Mouse (Mus musculus) heart, adult 2 months (tissue): Measurements from ENCODE around the gene Iffo2. TPM values are rescaled to one million over a fixed set of nuclear protein-coding genes. Genes with fewer than 3 reads are reported as not detected.
A peak's percentile ranks its signal among the peaks of the same experiment; 100 is the strongest.

Experiments used
- DNase-seq, 2 experiments: peaks; one replicate each; pipeline ENCODE4 v3.0.0; 2021
- H3K27ac ChIP-seq: fragments of 200-600 bp; 2 replicates; pipeline ENCODE4 v1.8.1; 2022
- H3K27me3 ChIP-seq: fragments of 200-500 bp; 2 replicates; pipeline ENCODE4 v1.6.1; 2012; ENCODE audit warnings: mild to moderate bottlenecking, low read length, inconsistent platforms, mixed read lengths; ENCODE audit not compliant: control insufficient read depth, insufficient read depth
- H3K36me3 ChIP-seq: fragments of 200-500 bp; 2 replicates; pipeline ENCODE4 v1.6.1; 2012; ENCODE audit warnings: low read length, inconsistent platforms; ENCODE audit not compliant: control insufficient read depth, insufficient read depth
- H3K4me1 ChIP-seq: fragments of 200-500 bp; 2 replicates; pipeline ENCODE4 v1.6.1; 2011; ENCODE audit warnings: low read length; ENCODE audit not compliant: control insufficient read depth, insufficient read depth
- H3K4me3 ChIP-seq: fragments of 200-600 bp; 2 replicates; pipeline ENCODE4 v1.8.1; 2022
- H3K79me2 ChIP-seq: fragments of 200-500 bp; replicated peaks from 2 replicates; pipeline ENCODE4 v1.6.1; 2012; ENCODE audit warnings: mild to moderate bottlenecking, inconsistent platforms, low read length, moderate library complexity, mixed read lengths; ENCODE audit not compliant: control insufficient read depth, insufficient read depth
- H3K9ac ChIP-seq: fragments of 200-500 bp; 2 replicates; pipeline ENCODE4 v1.6.1; 2012; ENCODE audit warnings: low read depth, mild to moderate bottlenecking, control low read depth, inconsistent platforms, low read length, mixed read lengths
- CTCF ChIP-seq: fragments of 200-600 bp; IDR thresholded peaks from 2 replicates; pipeline ENCODE4 v1.8.1; 2022; ENCODE audit warnings: antibody characterized with exemption, mild to moderate bottlenecking, moderate library complexity
- EP300 ChIP-seq: fragments of 200-500 bp; IDR thresholded peaks from 2 replicates; pipeline ENCODE4 v1.6.1; 2011; ENCODE audit warnings: low read depth, low read length, control low read depth; ENCODE audit not compliant: insufficient read depth
- POLR2A ChIP-seq: fragments of 200-500 bp; IDR thresholded peaks from 2 replicates; pipeline ENCODE4 v1.6.1; 2011; ENCODE audit warnings: mild to moderate bottlenecking, low read depth, low read length, control low read depth; ENCODE audit not compliant: insufficient read depth
- WGBS: fragments of 180-500 bp; shearing (Covaris S2); methylation state at CpG from one replicate; pipeline ENCODE4 v1.1.7; 2018; 5-methylcytosine and 5-hydroxymethylcytosine counted together
- intact Hi-C: fragments of 180-260 bp; cut with DNase I; formaldehyde crosslinking; loops from one replicate; pipeline ENCODE4 v1.15.1; 2025
- polyA plus RNA-seq: library from polyadenylated mRNA; depleted of rRNA; stranded (reverse); fragments of >200 nt; gene quantifications from 2 replicates; pipeline ENCODE4 v1.2.3, GENCODE M21; 2012
- total RNA-seq, 2 experiments: library from RNA; stranded (reverse); gene quantifications; 2 replicates each; pipeline ENCODE4 v1.2.3; 2021

Iffo2 gene
- total and polyA plus RNA-seq, 3 experiments, result 3.1 to 5.0 (median 4.9) TPM

GRCm38 (mm10) chr4:139574799-139575672 lies 44.7 kb downstream of the Iffo2 start:
- Histone ChIP-seq H3K79me2 (peaks cover 9% of the 10 kb centered on the region), H3K4me3 (peak overlapping the region; percentile 92), H3K9ac (peak overlapping the region; percentile 89), H3K27me3 (no peaks in the 10 kb centered on the region), H3K4me1 (peaks cover 23% of the 10 kb centered on the region), H3K27ac (peak overlapping the region; percentile 86), H3K36me3 (no peaks in the 10 kb centered on the region)
- DNase-seq, result no peak
- WGBS, result 1% methylated on average over 111 of the region's 111 CpGs
- TF ChIP-seq POLR2A (no peak), EP300 (no peak), CTCF (peak; percentile 30)
- intact Hi-C loops, result loop anchor here (2.0 kb wide), 1 partner anchor 36 kb away; no protein-coding TSS in a partner anchor

- no peak for DNase-seq
- intact Hi-C loops, result loop anchor here (2.0 kb wide), 1 partner anchor 35 kb away; no protein-coding TSS in a partner anchor
- Histone ChIP-seq H3K4me3 (peak overlapping the region; percentile 92), H3K79me2 (peaks cover 9% of the 10 kb centered on the region), H3K9ac (peak overlapping the region; percentile 89), H3K36me3 (no peaks in the 10 kb centered on the region), H3K27ac (peak overlapping the region; percentile 86), H3K4me1 (peaks cover 23% of the 10 kb centered on the region), H3K27me3 (no peaks in the 10 kb centered on the region)
- TF ChIP-seq CTCF, result no peak
- no peak for TF ChIP-seq POLR2A
- no peak for TF ChIP-seq EP300
- WGBS, result 6% methylated on average over 14 of the region's 14 CpGs
Measured at GRCm38 (mm10) chr4:139575673-139576003, 45.3 kb downstream of the Iffo2 start.

- H3K4me3 ChIP-seq, result peak overlapping the region; percentile 92
- H3K4me1 ChIP-seq, result peaks cover 26% of the 10 kb centered on the region
- no peak for TF ChIP-seq CTCF
- TF ChIP-seq POLR2A, result no peak
- TF ChIP-seq EP300, result no peak
- H3K36me3 ChIP-seq, result no peaks in the 10 kb centered on the region
- WGBS, result 37% methylated on average over 14 of the region's 14 CpGs
- H3K27me3 ChIP-seq, result no peaks in the 10 kb centered on the region
- H3K9ac ChIP-seq, result peak overlapping the region; percentile 43
- H3K27ac ChIP-seq, result no peak overlapping the region; the same call in 1 of the 2 replicates
- peak in 1 of 2 experiments; percentile 21 for DNase-seq
- intact Hi-C loops, result no loop called here
- H3K79me2 ChIP-seq, result peaks cover 9% of the 10 kb centered on the region
Measured at GRCm38 (mm10) chr4:139576251-139576880, 46.0 kb downstream of the Iffo2 start.

- peaks cover 32% of the 10 kb centered on the region for H3K4me1 ChIP-seq
- no peak overlapping the region for H3K9ac ChIP-seq
- 47% methylated on average over 7 of the region's 7 CpGs for WGBS
- H3K79me2 ChIP-seq, result peaks cover 9% of the 10 kb centered on the region
- DNase-seq, result no peak
- H3K27me3 ChIP-seq, result no peaks in the 10 kb centered on the region
- intact Hi-C loops, result no loop called here
- H3K4me3 ChIP-seq, result peak overlapping the region; percentile 92
- H3K36me3 ChIP-seq, result no peaks in the 10 kb centered on the region
- H3K27ac ChIP-seq, result no peak overlapping the region
- no peak for TF ChIP-seq CTCF
- TF ChIP-seq POLR2A, result no peak
- TF ChIP-seq EP300, result no peak
Measured at GRCm38 (mm10) chr4:139577006-139577405, 46.7 kb downstream of the Iffo2 start.

- intact Hi-C loops, result no loop called here
- peaks cover 9% of the 10 kb centered on the region for H3K79me2 ChIP-seq
- no peak for TF ChIP-seq CTCF
- no peak for TF ChIP-seq EP300
- TF ChIP-seq POLR2A, result no peak
- no peaks in the 10 kb centered on the region for H3K36me3 ChIP-seq
- H3K4me3 ChIP-seq, result no peak overlapping the region
- no peak for DNase-seq
- H3K9ac ChIP-seq, result no peak overlapping the region
- H3K27me3 ChIP-seq, result no peaks in the 10 kb centered on the region
- WGBS, result 67% methylated on average over 8 of the region's 8 CpGs
- H3K4me1 ChIP-seq, result peaks cover 33% of the 10 kb centered on the region
- no peak overlapping the region; the same call in 1 of the 2 replicates for H3K27ac ChIP-seq
Measured at GRCm38 (mm10) chr4:139578389-139578788, 48.0 kb downstream of the Iffo2 start.

- DNase-seq, result peak in 1 of 2 experiments; percentile 44
- TF ChIP-seq POLR2A (no peak), CTCF (no peak), EP300 (no peak)
- Histone ChIP-seq H3K4me1 (peaks cover 31% of the 10 kb centered on the region), H3K4me3 (peak overlapping the region; percentile 8; the same call in 1 of the 2 replicates), H3K79me2 (peaks cover 9% of the 10 kb centered on the region), H3K27me3 (no peaks in the 10 kb centered on the region), H3K27ac (peak overlapping the region; percentile 85), H3K36me3 (no peaks in the 10 kb centered on the region), H3K9ac (peak overlapping the region; percentile 12; the same call in 1 of the 2 replicates)
- 19% methylated on average over 10 of the region's 10 CpGs for WGBS
- intact Hi-C loops, result no loop called here
Measured at GRCm38 (mm10) chr4:139579003-139579402, 48.7 kb downstream of the Iffo2 start.
